Mouse (Mus musculus): ENCODE measurements at regions not wholly inside any gene's neighbourhood (a gene's known extent, or its start where the extent isn't known, plus 50 kb on each side); places are given as distances from the start of the nearest gene placed in this dataset.

DNA sequence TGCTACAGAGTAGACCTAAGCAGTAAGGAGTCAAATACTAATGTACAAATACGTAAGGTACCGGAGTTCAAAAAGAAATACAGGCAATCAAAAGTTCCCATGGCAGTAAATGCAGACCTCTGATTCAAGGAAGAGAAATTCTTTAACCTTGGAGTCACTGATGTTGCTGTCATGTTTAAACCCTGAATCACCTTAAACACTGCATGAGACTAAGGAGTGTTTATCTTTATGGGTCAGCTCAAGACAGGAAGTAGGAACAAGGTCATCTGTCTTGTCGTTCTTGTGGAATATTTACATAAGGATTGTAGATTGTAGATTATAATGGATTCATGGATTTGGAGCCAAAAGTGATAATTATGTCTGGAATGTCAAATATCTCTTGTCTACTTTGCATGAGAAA is 1708.7 kb upstream of the Slc10a2 start:
- no peak overlapping the region for H3K4me3 ChIP-seq (ENCODE audit: control insufficient read depth in 1 of 2, insufficient read depth in 1 of 2, low read depth in 1 of 2, low read length in 2 of 2)
- WGBS = 54% methylated on average over 3 of the region's 3 CpGs
- no peaks in the 10 kb centered on the region for H3K36me3 ChIP-seq (ENCODE audit: control insufficient read depth, insufficient read depth, low read length)
- no peak overlapping the region for H3K9ac ChIP-seq (ENCODE audit: low read length)
- no peak for ATAC-seq (ENCODE audit: insufficient number of reproducible peaks, insufficient read depth, low FRiP score, low read depth)
- no peaks in the 10 kb centered on the region for H3K4me1 ChIP-seq (ENCODE audit: control insufficient read depth in 2 of 2, insufficient read depth in 2 of 2, low read length in 2 of 2)
- H3K9me3 ChIP-seq (ENCODE audit: control insufficient read depth, low read length) = no peaks in the 10 kb centered on the region
- H3K27ac ChIP-seq (replicated peaks in 1 of 2; ENCODE audit: control insufficient read depth in 1 of 2, insufficient read depth in 1 of 2, low read depth in 2 of 2, low read length in 2 of 2) = no peak overlapping the region
- no peak overlapping the region for H3K4me2 ChIP-seq (ENCODE audit: low read length)
- H3K27me3 ChIP-seq (ENCODE audit: control insufficient read depth, insufficient read depth, low read length) = no peaks in the 10 kb centered on the region

DNA sequence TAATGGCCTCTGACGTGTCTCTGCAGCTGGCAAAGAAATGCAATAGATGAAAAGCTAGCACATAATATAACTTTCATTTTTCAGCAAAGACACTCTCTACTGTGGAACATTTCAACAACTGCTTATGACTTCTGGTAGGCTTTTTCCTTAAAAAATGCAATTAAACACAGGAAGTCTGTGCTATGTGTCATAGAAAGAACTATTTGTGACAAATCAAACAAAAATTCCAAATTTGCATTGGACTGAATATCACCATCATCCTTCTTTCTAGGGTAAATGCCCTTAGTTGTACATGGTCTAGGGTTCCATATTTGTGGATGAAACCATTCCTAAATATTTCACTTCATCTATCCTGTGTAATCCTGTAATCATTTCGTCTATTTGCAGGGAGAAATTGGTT is 1702.0 kb upstream of the Slc10a2 start:
- H3K9me3 ChIP-seq (ENCODE audit: control insufficient read depth, low read length) = no peaks in the 10 kb centered on the region
- H3K9ac ChIP-seq (ENCODE audit: low read length) = no peak overlapping the region
- H3K4me2 ChIP-seq (ENCODE audit: low read length) = no peak overlapping the region
- H3K4me3 ChIP-seq (ENCODE audit: control insufficient read depth in 1 of 2, insufficient read depth in 1 of 2, low read depth in 1 of 2, low read length in 2 of 2) = no peak overlapping the region
- no peak overlapping the region for H3K27ac ChIP-seq (replicated peaks in 1 of 2; ENCODE audit: control insufficient read depth in 1 of 2, insufficient read depth in 1 of 2, low read depth in 2 of 2, low read length in 2 of 2)
- no peaks in the 10 kb centered on the region for H3K4me1 ChIP-seq (ENCODE audit: control insufficient read depth in 2 of 2, insufficient read depth in 2 of 2, low read length in 2 of 2)
- no peaks in the 10 kb centered on the region for H3K27me3 ChIP-seq (ENCODE audit: control insufficient read depth, insufficient read depth, low read length)
- no peak for ATAC-seq (ENCODE audit: insufficient number of reproducible peaks, insufficient read depth, low FRiP score, low read depth)
- WGBS = 52% methylated on average over 2 of the region's 2 CpGs
- H3K36me3 ChIP-seq (ENCODE audit: control insufficient read depth, insufficient read depth, low read length) = no peaks in the 10 kb centered on the region

DNA sequence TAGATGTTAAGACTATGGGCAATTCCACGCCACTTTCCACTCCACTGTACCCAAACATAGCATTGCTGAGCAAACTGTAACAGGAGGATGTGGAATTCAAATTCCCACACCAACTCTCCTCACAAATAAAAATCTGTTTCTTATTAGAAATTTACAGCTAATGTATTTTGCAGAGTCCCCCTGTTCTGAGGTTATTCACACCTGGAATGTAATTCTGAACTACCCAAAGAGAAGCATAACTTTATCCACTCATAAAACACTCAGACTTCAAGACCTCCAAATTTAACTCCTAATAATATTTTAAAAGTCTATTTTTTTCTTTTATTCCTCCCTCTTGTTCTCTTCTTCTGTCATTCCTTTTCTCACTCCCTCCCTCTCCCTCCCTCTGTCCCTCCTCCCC is 1698.0 kb upstream of the Slc10a2 start:
- ATAC-seq (ENCODE audit: insufficient number of reproducible peaks, insufficient read depth, low FRiP score, low read depth) = no peak
- Histone ChIP-seq H3K27ac (replicated peaks in 1 of 2; ENCODE audit: control insufficient read depth in 1 of 2, insufficient read depth in 1 of 2, low read depth in 2 of 2, low read length in 2 of 2) (no peak overlapping the region), H3K4me2 (ENCODE audit: low read length) (no peak overlapping the region), H3K9me3 (ENCODE audit: control insufficient read depth, low read length) (no peaks in the 10 kb centered on the region), H3K36me3 (ENCODE audit: control insufficient read depth, insufficient read depth, low read length) (no peaks in the 10 kb centered on the region), H3K4me1 (ENCODE audit: control insufficient read depth in 2 of 2, insufficient read depth in 2 of 2, low read length in 2 of 2) (no peaks in the 10 kb centered on the region), H3K4me3 (ENCODE audit: control insufficient read depth in 1 of 2, insufficient read depth in 1 of 2, low read depth in 1 of 2, low read length in 2 of 2) (no peak overlapping the region), H3K27me3 (ENCODE audit: control insufficient read depth, insufficient read depth, low read length) (no peaks in the 10 kb centered on the region), H3K9ac (ENCODE audit: low read length) (no peak overlapping the region)
- 69% methylated on average over 1 of the region's 1 CpGs for WGBS

DNA sequence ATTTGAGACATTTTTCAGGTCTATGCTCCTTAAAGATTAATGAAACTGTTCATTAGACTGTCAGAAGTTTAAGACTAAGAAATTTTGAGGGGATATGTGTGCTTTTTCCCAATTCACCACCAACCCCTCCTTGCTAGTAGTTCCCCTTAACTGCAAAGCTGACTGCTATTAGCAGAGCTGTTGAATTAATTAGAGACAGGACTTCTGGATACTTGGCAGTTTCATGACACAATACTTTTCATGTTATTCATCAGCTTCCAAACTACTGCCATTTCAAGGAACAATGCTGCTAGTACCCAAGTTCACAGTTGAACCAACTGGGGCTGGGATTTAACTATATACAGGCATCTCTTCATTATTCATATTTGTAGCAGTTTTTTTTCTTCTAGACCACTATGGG is 1695.9 kb upstream of the Slc10a2 start:
- no peak overlapping the region for H3K9ac ChIP-seq (ENCODE audit: low read length)
- no peak for ATAC-seq (ENCODE audit: insufficient number of reproducible peaks, insufficient read depth, low FRiP score, low read depth)
- no peak overlapping the region for H3K27ac ChIP-seq (replicated peaks in 1 of 2; ENCODE audit: control insufficient read depth in 1 of 2, insufficient read depth in 1 of 2, low read depth in 2 of 2, low read length in 2 of 2)
- no peak overlapping the region for H3K4me3 ChIP-seq (ENCODE audit: control insufficient read depth in 1 of 2, insufficient read depth in 1 of 2, low read depth in 1 of 2, low read length in 2 of 2)
- H3K27me3 ChIP-seq (ENCODE audit: control insufficient read depth, insufficient read depth, low read length) = no peaks in the 10 kb centered on the region
- H3K4me2 ChIP-seq (ENCODE audit: low read length) = no peak overlapping the region
- H3K36me3 ChIP-seq (ENCODE audit: control insufficient read depth, insufficient read depth, low read length) = no peaks in the 10 kb centered on the region
- H3K9me3 ChIP-seq (ENCODE audit: control insufficient read depth, low read length) = no peaks in the 10 kb centered on the region
- H3K4me1 ChIP-seq (ENCODE audit: control insufficient read depth in 2 of 2, insufficient read depth in 2 of 2, low read length in 2 of 2) = no peaks in the 10 kb centered on the region

GRCm38 (mm10) chr8:6789096-6789495 is 1683.9 kb upstream of the Slc10a2 start:
- Histone ChIP-seq H3K4me3 (ENCODE audit: control insufficient read depth in 1 of 2, insufficient read depth in 1 of 2, low read depth in 1 of 2, low read length in 2 of 2) (no peak overlapping the region), H3K4me2 (ENCODE audit: low read length) (no peak overlapping the region), H3K9me3 (ENCODE audit: control insufficient read depth, low read length) (no peaks in the 10 kb centered on the region), H3K27ac (replicated peaks in 1 of 2; ENCODE audit: control insufficient read depth in 1 of 2, insufficient read depth in 1 of 2, low read depth in 2 of 2, low read length in 2 of 2) (no peak overlapping the region), H3K9ac (ENCODE audit: low read length) (no peak overlapping the region), H3K36me3 (ENCODE audit: control insufficient read depth, insufficient read depth, low read length) (no peaks in the 10 kb centered on the region), H3K27me3 (ENCODE audit: control insufficient read depth, insufficient read depth, low read length) (no peaks in the 10 kb centered on the region), H3K4me1 (ENCODE audit: control insufficient read depth in 2 of 2, insufficient read depth in 2 of 2, low read length in 2 of 2) (no peaks in the 10 kb centered on the region)
- WGBS = 50% methylated on average over 1 of the region's 1 CpGs
- ATAC-seq (ENCODE audit: insufficient number of reproducible peaks, insufficient read depth, low FRiP score, low read depth) = no peak

DNA sequence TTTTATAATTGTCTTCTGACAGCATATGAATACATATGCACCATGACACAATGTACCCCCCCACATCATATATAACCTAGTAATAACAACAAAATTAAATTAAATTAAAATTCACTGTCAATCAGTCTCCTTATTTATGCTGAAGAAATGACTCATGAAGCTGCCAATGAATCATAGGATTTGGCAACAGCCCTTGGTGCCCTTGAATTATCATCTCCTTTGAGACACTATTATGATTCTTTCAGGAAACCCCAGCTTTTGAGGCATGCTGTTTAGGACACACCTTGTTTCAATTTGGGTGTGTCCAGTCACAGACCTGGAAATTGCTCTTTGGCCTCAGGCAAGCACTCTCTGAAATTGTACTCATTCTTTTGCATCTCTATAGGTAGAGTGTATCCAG is 1675.8 kb upstream of the Slc10a2 start:
- H3K4me2 ChIP-seq (ENCODE audit: low read length) = no peak overlapping the region
- H3K4me1 ChIP-seq (ENCODE audit: control insufficient read depth in 2 of 2, insufficient read depth in 2 of 2, low read length in 2 of 2) = no peaks in the 10 kb centered on the region
- no peak for ATAC-seq (ENCODE audit: insufficient number of reproducible peaks, insufficient read depth, low FRiP score, low read depth)
- no peak overlapping the region for H3K9ac ChIP-seq (ENCODE audit: low read length)
- no peaks in the 10 kb centered on the region for H3K36me3 ChIP-seq (ENCODE audit: control insufficient read depth, insufficient read depth, low read length)
- no peaks in the 10 kb centered on the region for H3K27me3 ChIP-seq (ENCODE audit: control insufficient read depth, insufficient read depth, low read length)
- H3K4me3 ChIP-seq (ENCODE audit: control insufficient read depth in 1 of 2, insufficient read depth in 1 of 2, low read depth in 1 of 2, low read length in 2 of 2) = no peak overlapping the region
- H3K27ac ChIP-seq (replicated peaks in 1 of 2; ENCODE audit: control insufficient read depth in 1 of 2, insufficient read depth in 1 of 2, low read depth in 2 of 2, low read length in 2 of 2) = no peak overlapping the region
- H3K9me3 ChIP-seq (ENCODE audit: control insufficient read depth, low read length) = no peaks in the 10 kb centered on the region

DNA sequence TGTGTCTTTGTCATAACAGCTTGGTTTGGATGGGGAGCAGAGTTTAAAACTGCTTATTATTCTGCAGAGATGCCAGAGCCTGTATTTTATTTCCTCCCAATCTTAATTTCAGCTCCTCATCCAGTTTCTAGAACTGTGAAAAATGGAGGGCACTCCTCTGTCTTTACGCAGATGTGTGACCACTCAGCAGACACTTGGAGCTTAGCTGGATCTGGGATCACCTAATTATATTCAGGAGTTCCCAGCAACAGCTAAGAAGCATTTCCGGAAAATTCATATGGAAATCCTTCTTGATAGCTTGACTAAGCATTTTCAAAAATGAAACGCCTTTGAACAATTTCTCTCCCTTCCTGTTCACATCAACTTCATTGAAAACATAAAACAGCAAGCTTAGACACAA is 1670.0 kb upstream of the Slc10a2 start:
- no peak overlapping the region for H3K9ac ChIP-seq (ENCODE audit: low read length)
- H3K27ac ChIP-seq (replicated peaks in 1 of 2; ENCODE audit: control insufficient read depth in 1 of 2, insufficient read depth in 1 of 2, low read depth in 2 of 2, low read length in 2 of 2) = no peak overlapping the region
- no peak for ATAC-seq (ENCODE audit: insufficient number of reproducible peaks, insufficient read depth, low FRiP score, low read depth)
- no peak overlapping the region for H3K4me3 ChIP-seq (ENCODE audit: control insufficient read depth in 1 of 2, insufficient read depth in 1 of 2, low read depth in 1 of 2, low read length in 2 of 2)
- H3K4me2 ChIP-seq (ENCODE audit: low read length) = no peak overlapping the region
- WGBS = 78% methylated on average over 3 of the region's 3 CpGs
- H3K36me3 ChIP-seq (ENCODE audit: control insufficient read depth, insufficient read depth, low read length) = no peaks in the 10 kb centered on the region
- H3K4me1 ChIP-seq (ENCODE audit: control insufficient read depth in 2 of 2, insufficient read depth in 2 of 2, low read length in 2 of 2) = no peaks in the 10 kb centered on the region
- H3K27me3 ChIP-seq (ENCODE audit: control insufficient read depth, insufficient read depth, low read length) = no peaks in the 10 kb centered on the region
- H3K9me3 ChIP-seq (ENCODE audit: control insufficient read depth, low read length) = no peaks in the 10 kb centered on the region

DNA sequence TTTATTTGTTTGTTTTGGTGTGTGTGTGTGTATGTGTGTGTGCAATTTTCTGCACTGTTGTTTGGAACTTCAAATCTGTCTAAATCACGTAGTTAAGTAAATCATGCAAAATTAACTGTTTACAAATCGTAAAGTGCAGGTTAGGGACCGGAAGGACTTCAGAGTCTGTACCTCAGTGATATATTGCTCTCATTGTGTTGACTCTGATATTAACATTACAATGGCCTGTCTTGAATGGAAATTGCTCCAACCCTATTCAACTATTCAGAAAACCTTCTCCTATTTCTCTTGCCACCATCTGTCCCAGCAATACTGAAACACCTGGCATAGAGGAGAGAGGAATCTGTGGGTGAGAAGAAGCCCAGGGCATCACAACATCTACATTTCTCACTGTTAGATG is 1624.4 kb upstream of the Slc10a2 start:
- Histone ChIP-seq H3K4me3 (ENCODE audit: control insufficient read depth in 1 of 2, insufficient read depth in 1 of 2, low read depth in 1 of 2, low read length in 2 of 2) (no peak overlapping the region), H3K27me3 (ENCODE audit: control insufficient read depth, insufficient read depth, low read length) (no peaks in the 10 kb centered on the region), H3K27ac (replicated peaks in 1 of 2; ENCODE audit: control insufficient read depth in 1 of 2, insufficient read depth in 1 of 2, low read depth in 2 of 2, low read length in 2 of 2) (no peak overlapping the region), H3K4me1 (ENCODE audit: control insufficient read depth in 2 of 2, insufficient read depth in 2 of 2, low read length in 2 of 2) (no peaks in the 10 kb centered on the region), H3K9ac (ENCODE audit: low read length) (no peak overlapping the region), H3K36me3 (ENCODE audit: control insufficient read depth, insufficient read depth, low read length) (no peaks in the 10 kb centered on the region), H3K9me3 (ENCODE audit: control insufficient read depth, low read length) (no peaks in the 10 kb centered on the region), H3K4me2 (ENCODE audit: low read length) (no peak overlapping the region)
- ATAC-seq (ENCODE audit: insufficient number of reproducible peaks, insufficient read depth, low FRiP score, low read depth) = no peak
- WGBS = 82% methylated on average over 3 of the region's 3 CpGs
